Mouse (Mus musculus) ES-Bruce4 (cell line): ENCODE results near the gene Gm10134.

ENCODE experiments used
- CTCF ChIP-seq: IDR thresholded peaks from one replicate; pipeline ENCODE4 v1.8.1; 2011; ENCODE audit warnings: low read depth, low read length
- EP300 ChIP-seq: IDR thresholded peaks from 2 replicates; pipeline ENCODE4 v1.6.1; 2011; ENCODE audit warnings: low read depth, low read length; ENCODE audit not compliant: insufficient read depth
- POLR2A ChIP-seq: IDR thresholded peaks from one replicate; pipeline ENCODE4 v1.8.1; 2011; ENCODE audit warnings: low read length; ENCODE audit not compliant: insufficient read depth

GRCm38 (mm10) chr2:28504676-28505075, 1.2 kb upstream of the Gm10134 start:
- TF ChIP-seq POLR2A: no peak
- no peak for TF ChIP-seq CTCF
- no peak for TF ChIP-seq EP300
